Mouse (Mus musculus) midbrain, embryonic 11.5 days (tissue): ENCODE measurements at regions not wholly inside any gene's neighbourhood (a gene's known extent, or its start where the extent isn't known, plus 50 kb on each side); places are given as distances from the start of the nearest gene placed in this dataset.

Source experiments
- ATAC-seq: fragments of 200-750 bp; cut with Nextera tagmentation; 2 replicates; pipeline ENCODE4 v1.8.0; 2017; ENCODE audit warnings: moderate TSS enrichment, moderate library complexity; ENCODE audit not compliant: low FRiP score
- DNase-seq: peaks from one replicate; pipeline ENCODE4 v3.0.0; 2015; ENCODE audit warnings: low spot score; ENCODE audit errors: missing footprints
- H3K27ac ChIP-seq: fragments of 300-500 bp; sonication (generic); 2 replicates; pipeline ENCODE4 v1.5.1; 2014; ENCODE audit warnings: low read depth, low read length
- H3K27me3 ChIP-seq: fragments of 300-500 bp; sonication (generic); 2 replicates; pipeline ENCODE4 v1.6.1; 2014; ENCODE audit warnings: mild to moderate bottlenecking, low read length, moderate library complexity, mixed read lengths; ENCODE audit not compliant: control insufficient read depth, insufficient read depth
- H3K36me3 ChIP-seq: fragments of 300-500 bp; sonication (generic); 2 replicates; pipeline ENCODE4 v1.6.1; 2014; ENCODE audit warnings: mild to moderate bottlenecking, low read length, moderate library complexity, mixed read lengths; ENCODE audit not compliant: control insufficient read depth, insufficient read depth
- H3K4me1 ChIP-seq: fragments of 300-500 bp; sonication (generic); 2 replicates; pipeline ENCODE4 v1.6.1; 2014; ENCODE audit warnings: low read length; ENCODE audit not compliant: control insufficient read depth, insufficient read depth
- H3K4me2 ChIP-seq: fragments of 300-500 bp; sonication (generic); 2 replicates; pipeline ENCODE4 v1.6.1; 2014; ENCODE audit warnings: mild to moderate bottlenecking, moderate library complexity
- H3K4me3 ChIP-seq: fragments of 300-500 bp; sonication (generic); 2 replicates; pipeline ENCODE4 v1.5.1; 2014; ENCODE audit warnings: low read depth, low read length
- H3K9ac ChIP-seq: fragments of 300-500 bp; sonication (generic); 2 replicates; pipeline ENCODE4 v1.6.1; 2014; ENCODE audit warnings: low read length
- H3K9me3 ChIP-seq: fragments of 300-500 bp; sonication (generic); 2 replicates; pipeline ENCODE4 v1.6.1; 2016; ENCODE audit warnings: low read length; ENCODE audit not compliant: control insufficient read depth
- WGBS: fragments of 180-500 bp; shearing (Covaris S2); extraction: QIAGEN DNeasy Blood & Tissue Kit; methylation state at CpG from one replicate; pipeline ENCODE4 v1.1.7; 2014; 5-methylcytosine and 5-hydroxymethylcytosine counted together

DNA sequence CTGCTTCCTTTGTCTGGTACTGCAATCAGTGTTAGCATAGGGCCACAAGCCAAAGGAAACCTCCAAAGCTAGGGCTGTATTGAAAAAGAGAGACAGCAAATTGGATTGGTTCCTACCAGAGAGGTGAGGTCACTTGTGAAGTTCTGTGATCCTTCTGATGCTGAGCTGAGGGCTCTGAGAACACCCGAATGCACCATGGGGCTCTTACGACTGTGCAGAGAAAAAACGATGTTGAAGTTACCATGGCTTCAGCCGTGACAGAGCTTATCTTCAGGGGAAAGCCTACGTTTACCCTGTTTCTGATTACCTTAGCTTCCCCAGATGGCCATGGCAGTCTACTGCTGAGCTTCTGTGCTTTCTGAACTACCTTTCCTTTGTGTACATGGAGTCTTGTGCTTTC lies 53.9 kb upstream of the Fmo9 start:
- Histone ChIP-seq H3K4me1 (no peaks in the 10 kb centered on the region), H3K36me3 (no peaks in the 10 kb centered on the region), H3K4me2 (no peak overlapping the region), H3K27me3 (no peaks in the 10 kb centered on the region), H3K9ac (no peak overlapping the region), H3K9me3 (no peaks in the 10 kb centered on the region), H3K4me3 (no peak overlapping the region), H3K27ac (no peak overlapping the region)
- ATAC-seq: no peak
- 69% methylated on average over 5 of the region's 5 CpGs for WGBS
- DNase-seq: no peak

- no peak overlapping the region for H3K27ac ChIP-seq
- 0 out of 2 replicates have a peak, but pooled peaks have one; percentile 58 for ATAC-seq
- H3K36me3 ChIP-seq: no peaks in the 10 kb centered on the region
- 1% methylated on average over 2 of the region's 2 CpGs for WGBS
- H3K4me3 ChIP-seq: no peak overlapping the region
- H3K9ac ChIP-seq: no peak overlapping the region
- no peaks in the 10 kb centered on the region for H3K4me1 ChIP-seq
- H3K4me2 ChIP-seq: no peak overlapping the region
- DNase-seq: peak; percentile 96
- no peaks in the 10 kb centered on the region for H3K27me3 ChIP-seq
- H3K9me3 ChIP-seq: no peaks in the 10 kb centered on the region
Observed at GRCm38 (mm10) chr1:166738029-166738428, 56.4 kb upstream of the Fmo9 start.

DNA sequence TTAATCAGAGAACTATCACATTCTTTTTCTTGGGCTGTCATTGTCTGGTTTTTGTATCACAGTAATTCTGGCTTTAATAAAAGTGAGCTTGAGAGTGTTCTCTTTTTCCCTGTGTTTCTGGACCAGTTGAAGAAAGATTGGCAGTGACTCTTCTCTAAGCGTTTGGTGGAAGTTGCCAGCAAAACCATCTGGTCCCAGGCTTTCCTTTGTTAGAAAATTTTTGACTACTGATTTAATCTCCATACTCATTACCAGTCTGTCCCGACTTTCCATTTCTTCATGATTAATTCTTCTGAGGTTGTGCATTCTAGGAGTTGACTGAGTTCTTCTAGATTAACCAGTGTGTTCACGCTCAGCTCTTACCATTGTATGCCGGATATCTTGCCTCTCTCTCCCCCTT lies 68.6 kb upstream of the Fmo9 start:
- Histone ChIP-seq H3K36me3 (no peaks in the 10 kb centered on the region), H3K9me3 (no peaks in the 10 kb centered on the region), H3K27me3 (no peaks in the 10 kb centered on the region), H3K9ac (no peak overlapping the region), H3K4me3 (no peak overlapping the region), H3K4me2 (no peak overlapping the region), H3K4me1 (no peaks in the 10 kb centered on the region), H3K27ac (no peak overlapping the region)
- no peak for DNase-seq
- 83% methylated on average over 4 of the region's 4 CpGs for WGBS
- ATAC-seq: no peak

- Histone ChIP-seq H3K36me3 (no peaks in the 10 kb centered on the region), H3K4me2 (no peak overlapping the region), H3K27ac (no peak overlapping the region), H3K27me3 (no peaks in the 10 kb centered on the region), H3K4me3 (no peak overlapping the region), H3K9me3 (no peaks in the 10 kb centered on the region), H3K4me1 (no peaks in the 10 kb centered on the region), H3K9ac (no peak overlapping the region)
- no peak for ATAC-seq
- 81% methylated on average over 4 of the region's 4 CpGs for WGBS
- no peak for DNase-seq
Observed at GRCm38 (mm10) chr1:166750777-166751176, 69.1 kb upstream of the Fmo9 start.

GRCm38 (mm10) chr1:166751436-166751835 lies 69.8 kb upstream of the Fmo9 start:
- H3K9me3 ChIP-seq: no peaks in the 10 kb centered on the region
- H3K27me3 ChIP-seq: no peaks in the 10 kb centered on the region
- H3K4me1 ChIP-seq: no peaks in the 10 kb centered on the region
- H3K27ac ChIP-seq: no peak overlapping the region
- no peaks in the 10 kb centered on the region for H3K36me3 ChIP-seq
- no peak for DNase-seq
- 89% methylated on average over 3 of the region's 3 CpGs for WGBS
- no peak overlapping the region for H3K4me2 ChIP-seq
- no peak overlapping the region for H3K4me3 ChIP-seq
- ATAC-seq: no peak
- H3K9ac ChIP-seq: no peak overlapping the region

GRCm38 (mm10) chr1:166752990-166753709 lies 71.5 kb upstream of the Fmo9 start:
- Histone ChIP-seq H3K36me3 (no peaks in the 10 kb centered on the region), H3K9me3 (no peaks in the 10 kb centered on the region), H3K4me2 (no peak overlapping the region), H3K27me3 (no peaks in the 10 kb centered on the region), H3K27ac (no peak overlapping the region), H3K4me3 (no peak overlapping the region), H3K9ac (no peak overlapping the region), H3K4me1 (no peaks in the 10 kb centered on the region)
- ATAC-seq (no peak), DNase-seq (no peak)
- WGBS: 88% methylated on average over 6 of the region's 6 CpGs

GRCm38 (mm10) chr1:166758987-166759386 lies 77.3 kb upstream of the Fmo9 start:
- no peak overlapping the region for H3K4me2 ChIP-seq
- H3K9me3 ChIP-seq: no peaks in the 10 kb centered on the region
- 79% methylated on average over 2 of the region's 2 CpGs for WGBS

GRCm38 (mm10) chr1:166773114-166773513 lies 91.5 kb upstream of the Fmo9 start:
- DNase-seq (no peak), ATAC-seq (no peak)
- Histone ChIP-seq H3K4me1 (no peaks in the 10 kb centered on the region), H3K4me3 (no peak overlapping the region), H3K27ac (no peak overlapping the region), H3K4me2 (no peak overlapping the region), H3K27me3 (no peaks in the 10 kb centered on the region), H3K36me3 (no peaks in the 10 kb centered on the region), H3K9me3 (no peaks in the 10 kb centered on the region), H3K9ac (no peak overlapping the region)
- 97% methylated on average over 1 of the region's 1 CpGs for WGBS

More at GRCm38 (mm10) chr1:166758987-166759386, 77.3 kb upstream of the Fmo9 start:
- Histone ChIP-seq H3K4me3 (no peak overlapping the region), H3K4me1 (no peaks in the 10 kb centered on the region), H3K27ac (no peak overlapping the region), H3K9ac (no peak overlapping the region), H3K27me3 (no peaks in the 10 kb centered on the region), H3K36me3 (no peaks in the 10 kb centered on the region)
- DNase-seq (no peak), ATAC-seq (no peak)

DNA sequence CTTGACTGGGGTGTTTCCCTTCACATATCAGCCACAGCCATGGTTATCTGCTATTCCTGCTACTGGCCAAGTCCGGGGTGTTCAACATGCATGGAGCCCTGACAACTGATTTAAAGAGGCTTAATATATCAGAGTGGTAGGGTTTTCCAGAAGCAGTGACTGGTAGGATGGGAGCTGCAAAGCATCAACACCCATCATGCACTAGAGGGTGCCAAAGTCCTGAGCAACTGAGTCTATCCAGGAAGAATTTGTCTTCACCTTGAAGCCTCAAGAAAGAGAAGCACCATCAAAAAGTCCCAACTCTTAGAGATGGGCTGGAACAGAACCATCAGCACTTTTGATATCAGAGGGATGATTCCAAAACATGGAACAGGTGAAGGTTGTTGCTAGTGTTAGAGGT lies 100.5 kb upstream of the Fmo9 start:
- Histone ChIP-seq H3K27ac (no peak overlapping the region), H3K4me3 (no peak overlapping the region), H3K36me3 (no peaks in the 10 kb centered on the region), H3K4me2 (no peak overlapping the region), H3K9me3 (no peaks in the 10 kb centered on the region), H3K9ac (no peak overlapping the region), H3K4me1 (no peaks in the 10 kb centered on the region), H3K27me3 (no peaks in the 10 kb centered on the region)
- DNase-seq: no peak
- 69% methylated on average over 1 of the region's 1 CpGs for WGBS
- no peak for ATAC-seq
